9 mouse cellular contexts compared by ENCODE assay signal in genomic region chr12:31184217-31184975, GRCm38 (mm10). TPM values are rescaled to one million over a fixed set of nuclear protein-coding genes. Genes with fewer than 3 reads are reported as not detected.
DNase-seq lines count a peak whose midpoint lies in the region; ATAC-seq and TF ChIP-seq lines count a peak whose summit lies in the region.
"Had no signal": no experiment of that assay in that cellular context is flagged by ENCODE, and none has a peak within 500 bp of the region (broad histone marks: within the 10 kb centered on the region; RNA-seq: fewer than 3 reads in every experiment).

No protein-coding gene starts in this region.

- WGBS in forebrain, embryonic 10.5 days: 78% methylated on average over 11 of the region's 11 CpGs
- WGBS in forebrain, embryonic 15.5 days: 43% methylated on average over 11 of the region's 11 CpGs
- WGBS in embryonic facial prominence, embryonic 10.5 days: 50% methylated on average over 11 of the region's 11 CpGs
- 25% methylated on average over 11 of the region's 11 CpGs for WGBS in heart, embryonic 16.5 days
- WGBS in lung, embryonic 14.5 days: 21% methylated on average over 11 of the region's 11 CpGs
- 60% methylated on average over 11 of the region's 11 CpGs for WGBS in neural tube, embryonic 15.5 days

- H3K4me2 ChIP-seq in forebrain, embryonic 15.5 days (replicated peaks): no peak overlapping the region
- H3K4me2 ChIP-seq in heart, embryonic 16.5 days (ENCODE audit: low read depth, low read length): peak overlapping the region; percentile 15; the same call in 1 of the 2 replicates
- H3K4me2 ChIP-seq in lung, embryonic 14.5 days: peak overlapping the region; percentile 14; the same call in 1 of the 2 replicates
- no peak overlapping the region for H3K4me2 ChIP-seq in neural tube, embryonic 15.5 days
- H3K4me2 ChIP-seq: liver, embryonic 13.5 days had no signal

- no peaks in the 10 kb centered on the region for H3K27me3 ChIP-seq in forebrain, embryonic 10.5 days (ENCODE audit: poor library complexity, severe bottlenecking)
- H3K27me3 ChIP-seq in forebrain, embryonic 15.5 days: no peaks in the 10 kb centered on the region
- H3K27me3 ChIP-seq in embryonic facial prominence, embryonic 10.5 days (replicated peaks; ENCODE audit: low read depth, poor library complexity, severe bottlenecking): no peaks in the 10 kb centered on the region
- no peaks in the 10 kb centered on the region for H3K27me3 ChIP-seq in heart, embryonic 16.5 days (ENCODE audit: control insufficient read depth, insufficient read depth, low read length)
- no peaks in the 10 kb centered on the region for H3K27me3 ChIP-seq in lung, embryonic 14.5 days (ENCODE audit: insufficient read depth, low read length)
- no peaks in the 10 kb centered on the region for H3K27me3 ChIP-seq in neural tube, embryonic 15.5 days (replicated peaks)
- H3K27me3 ChIP-seq: liver, embryonic 13.5 days had no signal

- peak overlapping the region; percentile 1; the same call in 1 of the 2 replicates for H3K27ac ChIP-seq in forebrain, embryonic 10.5 days
- H3K27ac ChIP-seq in forebrain, embryonic 15.5 days (replicated peaks): no peak overlapping the region
- H3K27ac ChIP-seq in embryonic facial prominence, embryonic 10.5 days (replicated peaks): peak overlapping the region; percentile 70
- H3K27ac ChIP-seq in heart, embryonic 16.5 days (ENCODE audit: low read length): peak overlapping the region; percentile 88
- peak overlapping the region; percentile 78 for H3K27ac ChIP-seq in lung, embryonic 14.5 days (ENCODE audit: low read depth)
- H3K27ac ChIP-seq in neural tube, embryonic 15.5 days (replicated peaks): no peak overlapping the region
- H3K27ac ChIP-seq: liver, embryonic 13.5 days had no signal

- H3K36me3 ChIP-seq in forebrain, embryonic 10.5 days (replicated peaks): no peaks in the 10 kb centered on the region
- H3K36me3 ChIP-seq in forebrain, embryonic 15.5 days: no peaks in the 10 kb centered on the region
- H3K36me3 ChIP-seq in embryonic facial prominence, embryonic 10.5 days (replicated peaks): no peaks in the 10 kb centered on the region
- H3K36me3 ChIP-seq in heart, embryonic 16.5 days (ENCODE audit: control insufficient read depth, insufficient read depth): no peaks in the 10 kb centered on the region
- no peaks in the 10 kb centered on the region for H3K36me3 ChIP-seq in lung, embryonic 14.5 days (ENCODE audit: insufficient read depth)
- H3K36me3 ChIP-seq in neural tube, embryonic 15.5 days: no peaks in the 10 kb centered on the region
- H3K36me3 ChIP-seq: liver, embryonic 13.5 days had no signal

- TF ChIP-seq CTCF in lung, embryonic 14.5 days (IDR thresholded peaks at IDR 0.05; ENCODE audit: low read depth): no peak

- H3K9ac ChIP-seq in forebrain, embryonic 15.5 days (replicated peaks): no peak overlapping the region
- peak overlapping the region; percentile 35 for H3K9ac ChIP-seq in heart, embryonic 16.5 days (ENCODE audit: low read length)
- no peak overlapping the region for H3K9ac ChIP-seq in lung, embryonic 14.5 days
- no peak overlapping the region for H3K9ac ChIP-seq in neural tube, embryonic 15.5 days (replicated peaks)
- H3K9ac ChIP-seq: liver, embryonic 13.5 days had no signal

- H3K4me1 ChIP-seq in forebrain, embryonic 10.5 days: peaks cover 17% of the 10 kb centered on the region
- peaks cover 19% of the 10 kb centered on the region; the same call in 1 of the 2 replicates for H3K4me1 ChIP-seq in forebrain, embryonic 15.5 days
- peaks cover 37% of the 10 kb centered on the region for H3K4me1 ChIP-seq in embryonic facial prominence, embryonic 10.5 days
- peaks cover 22% of the 10 kb centered on the region for H3K4me1 ChIP-seq in heart, embryonic 16.5 days (ENCODE audit: control insufficient read depth, insufficient read depth, low read length)
- peaks cover 30% of the 10 kb centered on the region for H3K4me1 ChIP-seq in lung, embryonic 14.5 days (ENCODE audit: insufficient read depth)
- H3K4me1 ChIP-seq in neural tube, embryonic 15.5 days: no peaks in the 10 kb centered on the region
- H3K4me1 ChIP-seq: liver, embryonic 13.5 days had no signal

- no peak overlapping the region for H3K4me3 ChIP-seq in forebrain, embryonic 10.5 days
- no peak overlapping the region for H3K4me3 ChIP-seq in forebrain, embryonic 15.5 days
- no peak overlapping the region for H3K4me3 ChIP-seq in embryonic facial prominence, embryonic 10.5 days
- H3K4me3 ChIP-seq in heart, embryonic 16.5 days (ENCODE audit: low read length): no peak overlapping the region
- no peak overlapping the region for H3K4me3 ChIP-seq in lung, embryonic 14.5 days (ENCODE audit: low read depth, low read length)
- no peak overlapping the region for H3K4me3 ChIP-seq in neural tube, embryonic 15.5 days (replicated peaks)
- H3K4me3 ChIP-seq: liver, embryonic 13.5 days had no signal

- no peaks in the 10 kb centered on the region for H3K9me3 ChIP-seq in forebrain, embryonic 10.5 days
- no peaks in the 10 kb centered on the region for H3K9me3 ChIP-seq in forebrain, embryonic 15.5 days
- no peaks in the 10 kb centered on the region for H3K9me3 ChIP-seq in embryonic facial prominence, embryonic 10.5 days
- H3K9me3 ChIP-seq in heart, embryonic 16.5 days (replicated peaks; ENCODE audit: control insufficient read depth, low read length): no peaks in the 10 kb centered on the region
- no peaks in the 10 kb centered on the region for H3K9me3 ChIP-seq in lung, embryonic 14.5 days (ENCODE audit: low read depth, low read length)
- no peaks in the 10 kb centered on the region for H3K9me3 ChIP-seq in neural tube, embryonic 15.5 days (replicated peaks)
- H3K9me3 ChIP-seq: liver, embryonic 13.5 days had no signal

- ATAC-seq in forebrain, embryonic 15.5 days (replicated peaks): no peak
- 0 out of 2 replicates have a peak, but pooled peaks have one; percentile 50 for ATAC-seq in heart, embryonic 16.5 days (replicated peaks; ENCODE audit: extremely low read depth, insufficient read depth, low FRiP score)
- peak; percentile 72 for ATAC-seq in lung, embryonic 14.5 days (ENCODE audit: insufficient read depth)
- ATAC-seq in neural tube, embryonic 15.5 days (ENCODE audit: low FRiP score): no peak
- ATAC-seq in megakaryocyte, adult 5-6 weeks (ENCODE audit: poor library complexity, severe bottlenecking): no peak

- no peak for DNase-seq in forebrain, embryonic 10.5 days (ENCODE audit: extremely low spot score, low spot score)
- no peak for DNase-seq in embryonic facial prominence, embryonic 10.5 days (ENCODE audit: low spot score)
- peak; percentile 80 for DNase-seq in lung, embryonic 14.5 days
- no peak for DNase-seq in right cerebral cortex, adult 18-20 months
- DNase-seq: liver, embryonic 13.5 days had no signal

RNA-seq across cellular contexts. Expression of gene Gm6993, which starts 56.2 kb away (rescaled TPM):
- not detected in 2 replicates for polyA plus RNA-seq in forebrain, embryonic 10.5 days (2016; fragmentation: Nextera tagmentation; extraction: Ambion mirVana)
- not detected in 2 replicates for polyA plus RNA-seq in forebrain, embryonic 15.5 days (2015; fragmentation: Nextera tagmentation; extraction: Ambion mirVana)
- polyA plus RNA-seq in embryonic facial prominence, embryonic 10.5 days (2016; fragmentation: Nextera tagmentation; extraction: Ambion mirVana): not detected in 2 replicates
- polyA plus RNA-seq in heart, embryonic 16.5 days (2015; fragmentation: Nextera tagmentation; extraction: Ambion mirVana): not detected in 2 replicates
- not detected in 2 replicates for polyA plus RNA-seq in lung, embryonic 14.5 days (2014; fragmentation: Nextera tagmentation; extraction: Ambion mirVana)
- polyA plus RNA-seq in neural tube, embryonic 15.5 days (2015; fragmentation: Nextera tagmentation; extraction: Ambion mirVana): not detected in 2 replicates
- not detected in 2 replicates for total RNA-seq in megakaryocyte, adult 5-6 weeks (2015)
- total RNA-seq in megakaryocyte, adult 5-6 weeks (2017): not detected in 2 replicates
- polyA plus RNA-seq: liver, embryonic 13.5 days had no signal

Comparison
In these comparisons a context has a peak if more than half of its experiments do, and no peak if none do; other contexts are left out.
1. H3K27ac ChIP-seq: peak in forebrain, embryonic 10.5 days (single experiment), embryonic facial prominence, embryonic 10.5 days (single experiment), heart, embryonic 16.5 days (single experiment) and lung, embryonic 14.5 days (single experiment); none in forebrain, embryonic 15.5 days (single experiment) and neural tube, embryonic 15.5 days (single experiment).
2. ATAC-seq: peak in heart, embryonic 16.5 days (single experiment) and lung, embryonic 14.5 days (single experiment); none in forebrain, embryonic 15.5 days (single experiment), neural tube, embryonic 15.5 days (single experiment) and megakaryocyte, adult 5-6 weeks (single experiment).
3. H3K4me2 ChIP-seq: peak in heart, embryonic 16.5 days (single experiment) and lung, embryonic 14.5 days (single experiment); none in forebrain, embryonic 15.5 days (single experiment) and neural tube, embryonic 15.5 days (single experiment).